Mouse (Mus musculus) kidney, postnatal 4 days (tissue): ENCODE results near the gene Gfm1.

Source experiments
- DNase-seq, 2 experiments: peaks; one replicate each; pipeline ENCODE4 v3.0.0; 2021; ENCODE audit warnings: mixed read lengths in 2 of 2

Gene Gfm1

GRCm38 (mm10) chr3:67497998-67498397, 68.1 kb downstream of the Gfm1 start:
- DNase-seq, result no peak

GRCm38 (mm10) chr3:67498773-67499405, 69.0 kb downstream of the Gfm1 start:
- DNase-seq, result no peak

GRCm38 (mm10) chr3:67499406-67499791, 69.5 kb downstream of the Gfm1 start:
- no peak for DNase-seq

- DNase-seq, result no peak
These were observed 74.0 kb downstream of the Gfm1 start for GRCm38 (mm10) chr3:67503878-67504277.

- no peak for DNase-seq
These were observed 75.4 kb downstream of the Gfm1 start for GRCm38 (mm10) chr3:67505286-67505685.

GRCm38 (mm10) chr3:67508216-67508892, 78.5 kb downstream of the Gfm1 start:
- no peak for DNase-seq

- peak; percentile 87 for DNase-seq
These were observed 82.9 kb downstream of the Gfm1 start for GRCm38 (mm10) chr3:67512807-67513206.

GRCm38 (mm10) chr3:67514801-67515273, 84.9 kb downstream of the Gfm1 start:
- peak; percentile 41 to 56 for DNase-seq

GRCm38 (mm10) chr3:67515274-67515801, 85.4 kb downstream of the Gfm1 start, which contains the start of gene Rarres1:
Gene Rarres1, minus strand, starts transcription at chr3:67515523.
- peak; percentile 46 to 64 for DNase-seq

- no peak for DNase-seq
These were observed 90.8 kb downstream of the Gfm1 start for GRCm38 (mm10) chr3:67520568-67521143.

- DNase-seq, result no peak
These were observed 92.8 kb downstream of the Gfm1 start for GRCm38 (mm10) chr3:67522709-67523108.

GRCm38 (mm10) chr3:67524768-67525167, 94.9 kb downstream of the Gfm1 start:
- DNase-seq, result no peak
